In the genomic region with DNA sequence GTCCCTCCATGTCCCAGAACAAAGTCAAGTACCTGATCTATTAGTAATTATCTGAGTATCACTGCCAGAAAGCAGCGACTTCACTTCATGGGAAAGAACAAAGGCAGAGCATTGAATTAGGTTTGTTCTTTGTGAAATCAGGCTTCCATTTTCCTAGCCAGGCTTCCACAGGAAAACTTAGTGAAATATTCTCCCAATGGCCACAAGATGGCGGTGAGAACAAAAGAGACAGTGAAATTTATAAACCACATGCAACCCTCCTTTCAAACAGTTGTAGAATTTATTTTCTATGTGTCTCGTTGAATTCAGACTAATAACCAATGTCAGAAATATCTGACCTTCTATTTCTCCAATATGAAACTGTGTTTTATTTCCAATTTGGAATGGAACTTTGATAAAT, we compare ENCODE assay signal across 10 mouse cellular contexts. TPM values are rescaled to one million over a fixed set of nuclear protein-coding genes. Genes with fewer than 3 reads are reported as not detected.
A peak's percentile ranks its signal among the peaks of the same experiment; 100 is the strongest.
DNase-seq lines count a peak whose midpoint lies in the region; ATAC-seq and TF ChIP-seq lines count a peak whose summit lies in the region.
"Had no signal": no experiment of that assay in that cellular context is flagged by ENCODE, and none has a peak within 500 bp of the region (broad histone marks: within the 10 kb centered on the region; RNA-seq: fewer than 3 reads in every experiment).

No protein-coding gene starts in this region.

- no peaks in the 10 kb centered on the region for H3K36me3 ChIP-seq in intestine, embryonic 15.5 days
- H3K36me3 ChIP-seq in intestine, embryonic 16.5 days (ENCODE audit: control insufficient read depth, insufficient read depth, low read length) = no peaks in the 10 kb centered on the region
- H3K36me3 ChIP-seq in ES-E14 (ENCODE audit: control insufficient read depth, insufficient read depth, low read length, poor library complexity, severe bottlenecking) = no peaks in the 10 kb centered on the region
- no peaks in the 10 kb centered on the region for H3K36me3 ChIP-seq in midbrain, postnatal 0 days (ENCODE audit: insufficient read depth, low read length)
- H3K36me3 ChIP-seq: limb, embryonic 15.5 days; stomach, embryonic 15.5 days had no signal

- peak; percentile 87 for TF ChIP-seq CTCF in midbrain, postnatal 0 days (IDR thresholded peaks at IDR 0.05)

- H3K27ac ChIP-seq in intestine, embryonic 15.5 days = no peak overlapping the region
- H3K27ac ChIP-seq in intestine, embryonic 16.5 days (ENCODE audit: low read length) = no peak overlapping the region
- H3K27ac ChIP-seq in ES-E14 (ENCODE audit: insufficient read depth, low read depth, low read length, poor library complexity, severe bottlenecking) = no peak overlapping the region
- H3K27ac ChIP-seq in midbrain, postnatal 0 days (ENCODE audit: low read depth, low read length) = 0 out of 2 replicates have a peak overlapping the region, but pooled peaks have one; percentile 18
- H3K27ac ChIP-seq: limb, embryonic 15.5 days; stomach, embryonic 15.5 days had no signal

- H3K9me3 ChIP-seq in intestine, embryonic 15.5 days = no peaks in the 10 kb centered on the region
- no peaks in the 10 kb centered on the region for H3K9me3 ChIP-seq in intestine, embryonic 16.5 days (ENCODE audit: control insufficient read depth, low read length)
- no peaks in the 10 kb centered on the region for H3K9me3 ChIP-seq in ES-E14 (ENCODE audit: control insufficient read depth, insufficient read depth, low read depth, low read length)
- H3K9me3 ChIP-seq in midbrain, postnatal 0 days (ENCODE audit: low read length) = no peaks in the 10 kb centered on the region
- H3K9me3 ChIP-seq: limb, embryonic 15.5 days; stomach, embryonic 15.5 days had no signal

- WGBS in intestine, embryonic 15.5 days = 4% methylated on average over 3 of the region's 3 CpGs
- WGBS in intestine, embryonic 16.5 days = 1% methylated on average over 3 of the region's 3 CpGs
- under 1% methylated on average over 3 of the region's 3 CpGs for WGBS in midbrain, postnatal 0 days

- no peak overlapping the region for H3K9ac ChIP-seq in intestine, embryonic 15.5 days
- no peak overlapping the region for H3K9ac ChIP-seq in intestine, embryonic 16.5 days (ENCODE audit: low read depth, low read length)
- H3K9ac ChIP-seq in ES-E14 (ENCODE audit: insufficient read depth, low read depth, low read length, poor library complexity, severe bottlenecking) = no peak overlapping the region
- no peak overlapping the region for H3K9ac ChIP-seq in midbrain, postnatal 0 days (replicated peaks; ENCODE audit: low read length, poor library complexity, severe bottlenecking)
- H3K9ac ChIP-seq: limb, embryonic 15.5 days; stomach, embryonic 15.5 days had no signal

- H3K4me1 ChIP-seq in intestine, embryonic 15.5 days (replicated peaks) = no peaks in the 10 kb centered on the region
- no peaks in the 10 kb centered on the region for H3K4me1 ChIP-seq in intestine, embryonic 16.5 days (ENCODE audit: control insufficient read depth, insufficient read depth, low read length)
- no peaks in the 10 kb centered on the region for H3K4me1 ChIP-seq in ES-E14 (ENCODE audit: control insufficient read depth in 2 of 2, insufficient read depth in 2 of 2, low read length in 2 of 2, poor library complexity in 1 of 2)
- H3K4me1 ChIP-seq in midbrain, postnatal 0 days (ENCODE audit: insufficient read depth, low read length) = no peaks in the 10 kb centered on the region
- H3K4me1 ChIP-seq: limb, embryonic 15.5 days; stomach, embryonic 15.5 days had no signal

- H3K4me2 ChIP-seq in intestine, embryonic 15.5 days (replicated peaks) = no peak overlapping the region
- no peak overlapping the region for H3K4me2 ChIP-seq in intestine, embryonic 16.5 days (ENCODE audit: low read depth, low read length)
- no peak overlapping the region for H3K4me2 ChIP-seq in midbrain, postnatal 0 days (ENCODE audit: low read depth, low read length, poor library complexity, severe bottlenecking)
- H3K4me2 ChIP-seq: limb, embryonic 15.5 days; stomach, embryonic 15.5 days had no signal

- no peak for DNase-seq in ES-E14 (ENCODE audit: low read depth, low spot score)
- DNase-seq in c-Kit-positive CD71-positive TER-119-positive erythroid progenitor cells, embryonic 14.5 days (ENCODE audit: low spot score) = peak; percentile 21
- peak; percentile 53 for DNase-seq in heart, postnatal 4 days
- DNase-seq in layer of hippocampus, adult 9-10 months (ENCODE audit: low spot score) = peak; percentile 41
- peak; percentile 87 for DNase-seq in midbrain, postnatal 0 days (ENCODE audit: low spot score)

- in situ Hi-C loops in ES-E14 (cut with MboI; ENCODE audit: low sequenced_read_pairs in 2 of 2, unreplicated experiment in 2 of 2) = loop anchor here (5.0 to 25.0 kb wide), 2 partner anchors 176 kb away; no protein-coding TSS in a partner anchor

- ATAC-seq in intestine, embryonic 15.5 days = 0 out of 2 replicates have a peak, but pooled peaks have one; percentile 41
- ATAC-seq in intestine, embryonic 16.5 days = no peak
- 0 out of 2 replicates have a peak, but pooled peaks have one; percentile 53 for ATAC-seq in midbrain, postnatal 0 days (ENCODE audit: low FRiP score)
- no peak for ATAC-seq in erythroblast, adult 5-6 weeks (replicated peaks; ENCODE audit: low FRiP score, poor library complexity, severe bottlenecking)

- no peak overlapping the region for H3K4me3 ChIP-seq in intestine, embryonic 15.5 days (replicated peaks)
- H3K4me3 ChIP-seq in intestine, embryonic 16.5 days (ENCODE audit: low read length) = no peak overlapping the region
- no peak overlapping the region for H3K4me3 ChIP-seq in ES-E14 (ENCODE audit: insufficient read depth in 1 of 2, low read depth in 1 of 2, low read length in 2 of 2, poor library complexity in 1 of 2, severe bottlenecking in 1 of 2)
- no peak overlapping the region for H3K4me3 ChIP-seq in midbrain, postnatal 0 days (ENCODE audit: low read depth, low read length)
- H3K4me3 ChIP-seq: limb, embryonic 15.5 days; stomach, embryonic 15.5 days had no signal

- H3K27me3 ChIP-seq in intestine, embryonic 15.5 days (replicated peaks) = no peaks in the 10 kb centered on the region
- no peaks in the 10 kb centered on the region for H3K27me3 ChIP-seq in intestine, embryonic 16.5 days (replicated peaks; ENCODE audit: control insufficient read depth, insufficient read depth, low read length)
- no peaks in the 10 kb centered on the region for H3K27me3 ChIP-seq in midbrain, postnatal 0 days (ENCODE audit: insufficient read depth, low read length)
- H3K27me3 ChIP-seq: limb, embryonic 15.5 days; stomach, embryonic 15.5 days had no signal

TF ChIP-seq in ES-E14, 5 proteins besides CTCF, POLR2A, EP300 and RAD21:
- TF ChIP-seq HCFC1 (IDR thresholded peaks at IDR 0.05; ENCODE audit: borderline replicate concordance, insufficient read depth, low read length) (no peak), ZC3H11A (IDR thresholded peaks at IDR 0.05; ENCODE audit: borderline replicate concordance, low read depth, low read length) (peak; percentile 37; the same call in 1 of the 2 replicates)

RNA-seq across cellular contexts. Expression of a gene that starts 42.2 kb away (rescaled TPM):
- 46.7 and 52.2 TPM in 2 replicates for polyA plus RNA-seq in intestine, embryonic 15.5 days (2015; fragmentation: Nextera tagmentation; extraction: Ambion mirVana)
- polyA plus RNA-seq in intestine, embryonic 16.5 days (2015; fragmentation: Nextera tagmentation; extraction: Ambion mirVana) = 48.8 and 48.9 TPM in 2 replicates
- 1.6 and 3.1 TPM in 2 replicates for total RNA-seq in ES-E14 (2012; rRNA removed)
- total RNA-seq in heart, postnatal 4 days (2021) = 10 to 100 TPM; 63.2 to 74.8 TPM
- total RNA-seq in midbrain, postnatal 0 days (2014; rRNA removed) = 9.8 and 11.5 TPM in 2 replicates
- 5.2 and 8.7 TPM in 2 replicates for polyA plus RNA-seq in midbrain, postnatal 0 days (2015; fragmentation: Nextera tagmentation; extraction: Ambion mirVana)
- 9.4 and 13.3 TPM in 2 replicates for total RNA-seq in erythroblast, adult 5-6 weeks (2015; ENCODE audit: low replicate concordance)
- 6.7 and 24.1 TPM in 2 replicates for total RNA-seq in erythroblast, adult 5-6 weeks (2017; ENCODE audit: low replicate concordance)

Comparison
In these comparisons a context has a peak if more than half of its experiments do, and no peak if none do; other contexts are left out.
1. ATAC-seq: peak in intestine, embryonic 15.5 days (single experiment) and midbrain, postnatal 0 days (single experiment); none in intestine, embryonic 16.5 days (single experiment) and erythroblast, adult 5-6 weeks (single experiment).